Comparison of ENCODE assay signal across 11 mouse cellular contexts in the genomic region with DNA sequence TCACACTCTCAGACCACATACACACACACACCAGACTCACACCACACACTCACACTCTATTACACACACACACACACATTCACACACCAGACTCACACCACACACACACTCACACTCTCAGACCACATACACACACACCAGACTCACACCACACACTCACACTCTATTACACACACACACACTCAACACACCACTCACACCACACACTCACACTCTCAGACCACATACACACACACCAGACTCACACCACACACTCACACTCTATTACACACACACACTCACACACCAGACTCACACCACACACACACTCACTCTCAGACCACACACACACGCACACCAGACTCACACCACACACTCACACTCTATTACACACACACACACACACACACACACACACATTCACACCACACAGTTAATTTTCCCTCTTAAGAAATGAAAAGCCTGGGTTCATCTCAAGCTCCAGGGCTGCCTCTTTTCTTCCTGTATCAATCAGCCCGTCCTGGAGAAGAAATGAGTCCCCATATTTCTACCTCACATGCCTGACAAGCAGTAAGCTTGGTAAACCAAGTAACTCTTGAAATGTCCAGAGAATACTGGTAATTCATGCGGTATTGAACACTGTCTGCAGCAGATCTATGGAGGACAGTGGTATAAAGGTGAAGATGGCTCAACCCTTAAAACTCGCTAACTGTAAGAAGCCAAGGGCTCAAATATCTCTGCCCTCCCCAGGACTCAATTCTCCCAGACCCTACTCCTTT. TPM values are rescaled to one million over a fixed set of nuclear protein-coding genes. Genes with fewer than 3 reads are reported as not detected.
DNase-seq lines count a peak whose midpoint lies in the region; ATAC-seq and TF ChIP-seq lines count a peak whose summit lies in the region.
"Had no signal": no experiment of that assay in that cellular context is flagged by ENCODE, and none has a peak within 500 bp of the region (broad histone marks: within the 10 kb centered on the region; RNA-seq: fewer than 3 reads in every experiment).

No protein-coding gene starts in this region.

- H3K9me3 ChIP-seq in midbrain, embryonic 15.5 days, result no peaks in the 10 kb centered on the region
- no peaks in the 10 kb centered on the region; the same call in 1 of the 2 replicates for H3K9me3 ChIP-seq in midbrain, embryonic 14.5 days (ENCODE audit: control insufficient read depth, low read length)
- H3K9me3 ChIP-seq in stomach, postnatal 0 days (ENCODE audit: control insufficient read depth, low read length), result no peaks in the 10 kb centered on the region
- H3K9me3 ChIP-seq: hindbrain, embryonic 15.5 days had no signal

- no peak for DNase-seq in kidney, adult 2 months
- no peak for DNase-seq in kidney, postnatal 36 days
- no peak for DNase-seq in midbrain, embryonic 14.5 days
- DNase-seq in stomach, postnatal 0 days (ENCODE audit: low spot score), result no peak
- DNase-seq in testis, postnatal 10 days (ENCODE audit: low spot score), result no peak
- DNase-seq: cerebellum, postnatal 36 days; forebrain, postnatal 0 days; right cerebral cortex, adult 18-20 months had no signal

- H3K4me3 ChIP-seq in kidney, adult 2 months (ENCODE audit: insufficient read depth, low read depth, low read length), result no peak overlapping the region
- H3K4me3 ChIP-seq in midbrain, embryonic 15.5 days, result no peak overlapping the region
- H3K4me3 ChIP-seq in midbrain, embryonic 14.5 days (replicated peaks; ENCODE audit: low read depth, low read length), result no peak overlapping the region
- no peak overlapping the region for H3K4me3 ChIP-seq in embryonic fibroblast, embryonic 13.5 days (ENCODE audit: insufficient read depth, low read length)
- H3K4me3 ChIP-seq in stomach, postnatal 0 days (ENCODE audit: low read depth, low read length), result no peak overlapping the region
- H3K4me3 ChIP-seq: hindbrain, embryonic 15.5 days had no signal

- TF ChIP-seq CTCF in kidney, adult 2 months (conservative IDR thresholded peaks at IDR 0.05; ENCODE audit: insufficient read depth, insufficient read length, low read depth, low read length), result no peak
- no peak for TF ChIP-seq CTCF in embryonic fibroblast, embryonic 13.5 days (IDR thresholded peaks at IDR 0.05; ENCODE audit: borderline replicate concordance, insufficient read depth, low read length)
- no peak for TF ChIP-seq CTCF in stomach, postnatal 0 days (IDR thresholded peaks at IDR 0.05; ENCODE audit: low read depth)

- peak overlapping the region; percentile 3; the same call in 1 of the 2 replicates for H3K27ac ChIP-seq in kidney, adult 2 months (ENCODE audit: insufficient read depth, low read depth, low read length)
- H3K27ac ChIP-seq in midbrain, embryonic 15.5 days, result 0 out of 2 replicates have a peak overlapping the region, but pooled peaks have one; percentile 25
- no peak overlapping the region for H3K27ac ChIP-seq in midbrain, embryonic 14.5 days (replicated peaks; ENCODE audit: low read depth, low read length)
- no peak overlapping the region for H3K27ac ChIP-seq in embryonic fibroblast, embryonic 13.5 days (ENCODE audit: insufficient read depth, low read length)
- H3K27ac ChIP-seq in stomach, postnatal 0 days (replicated peaks), result peak overlapping the region; percentile 61; the same call in 1 of the 2 replicates
- H3K27ac ChIP-seq: hindbrain, embryonic 15.5 days had no signal

- no peak for TF ChIP-seq EP300 in stomach, postnatal 0 days (optimal IDR thresholded peaks at IDR 0.05)

- WGBS in kidney, adult 2 months, result 79% methylated on average over 4 of the region's 4 CpGs
- WGBS in midbrain, embryonic 15.5 days, result 81% methylated on average over 4 of the region's 4 CpGs
- WGBS in midbrain, embryonic 14.5 days, result 75% methylated on average over 4 of the region's 4 CpGs
- WGBS in stomach, postnatal 0 days, result 72% methylated on average over 4 of the region's 4 CpGs

- ATAC-seq in midbrain, embryonic 15.5 days (replicated peaks), result no peak
- ATAC-seq in midbrain, embryonic 14.5 days (ENCODE audit: low FRiP score, low TSS enrichment), result no peak
- ATAC-seq in stomach, postnatal 0 days (ENCODE audit: low FRiP score, low TSS enrichment), result no peak
- ATAC-seq: forebrain, postnatal 0 days had no signal

- H3K9ac ChIP-seq in midbrain, embryonic 15.5 days, result no peak overlapping the region
- no peak overlapping the region for H3K9ac ChIP-seq in midbrain, embryonic 14.5 days (replicated peaks; ENCODE audit: low read length)
- H3K9ac ChIP-seq in stomach, postnatal 0 days (ENCODE audit: low read length), result no peak overlapping the region
- H3K9ac ChIP-seq: forebrain, postnatal 0 days; hindbrain, embryonic 15.5 days had no signal

- H3K36me3 ChIP-seq in kidney, adult 2 months (ENCODE audit: control insufficient read depth, insufficient read depth, low read length), result peaks cover 17% of the 10 kb centered on the region
- H3K36me3 ChIP-seq in midbrain, embryonic 15.5 days (replicated peaks), result no peaks in the 10 kb centered on the region
- H3K36me3 ChIP-seq in midbrain, embryonic 14.5 days (ENCODE audit: control insufficient read depth, insufficient read depth, low read length), result peaks cover 7% of the 10 kb centered on the region; the same call in 1 of the 2 replicates
- H3K36me3 ChIP-seq in stomach, postnatal 0 days (ENCODE audit: control insufficient read depth, insufficient read depth, low read length), result peaks cover 15% of the 10 kb centered on the region
- H3K36me3 ChIP-seq: hindbrain, embryonic 15.5 days had no signal

- no peak overlapping the region for H3K4me2 ChIP-seq in midbrain, embryonic 15.5 days
- no peak overlapping the region for H3K4me2 ChIP-seq in midbrain, embryonic 14.5 days (ENCODE audit: low read length)
- no peak overlapping the region for H3K4me2 ChIP-seq in stomach, postnatal 0 days (replicated peaks; ENCODE audit: low read depth)
- H3K4me2 ChIP-seq: hindbrain, embryonic 15.5 days had no signal

- H3K27me3 ChIP-seq in kidney, adult 2 months (replicated peaks; ENCODE audit: control insufficient read depth, insufficient read depth, low read length), result no peaks in the 10 kb centered on the region
- H3K27me3 ChIP-seq in midbrain, embryonic 15.5 days (replicated peaks), result peaks cover 4% of the 10 kb centered on the region; the same call in 1 of the 2 replicates
- H3K27me3 ChIP-seq in midbrain, embryonic 14.5 days (ENCODE audit: control insufficient read depth, insufficient read depth, low read length), result peaks cover 5% of the 10 kb centered on the region
- no peaks in the 10 kb centered on the region for H3K27me3 ChIP-seq in stomach, postnatal 0 days (ENCODE audit: control insufficient read depth, insufficient read depth, low read length)

- no peak for TF ChIP-seq POLR2A in kidney, adult 2 months (IDR thresholded peaks at IDR 0.05; ENCODE audit: low read depth, low read length)
- TF ChIP-seq POLR2A in embryonic fibroblast, embryonic 13.5 days (IDR thresholded peaks at IDR 0.05; ENCODE audit: low read depth, low read length), result peak; percentile 64

- peaks cover 26% of the 10 kb centered on the region for H3K4me1 ChIP-seq in kidney, adult 2 months (ENCODE audit: control insufficient read depth, insufficient read depth, low read length)
- H3K4me1 ChIP-seq in midbrain, embryonic 15.5 days, result peaks cover 13% of the 10 kb centered on the region
- H3K4me1 ChIP-seq in midbrain, embryonic 14.5 days (ENCODE audit: control insufficient read depth, insufficient read depth, low read length), result no peaks in the 10 kb centered on the region
- no peaks in the 10 kb centered on the region for H3K4me1 ChIP-seq in embryonic fibroblast, embryonic 13.5 days (ENCODE audit: control insufficient read depth, insufficient read depth, low read length)
- no peaks in the 10 kb centered on the region for H3K4me1 ChIP-seq in stomach, postnatal 0 days (replicated peaks; ENCODE audit: control insufficient read depth, insufficient read depth)

RNA-seq across cellular contexts. Expression of gene Zfp36l1, which starts 6.5 kb away (rescaled TPM):
- polyA plus RNA-seq in kidney, adult 2 months (2012; rRNA removed), result 109 and 111 TPM in 2 replicates
- polyA plus RNA-seq in midbrain, embryonic 15.5 days (2015; fragmentation: Nextera tagmentation; extraction: Ambion mirVana), result 37.1 and 41.4 TPM in 2 replicates
- polyA plus RNA-seq in midbrain, embryonic 14.5 days (2014; fragmentation: Nextera tagmentation; extraction: Ambion mirVana), result 32.3 and 52.3 TPM in 2 replicates
- 72.6 and 139 TPM in 2 replicates for polyA plus RNA-seq in embryonic fibroblast, embryonic 13.5 days (2011; ENCODE audit: insufficient read length, low read depth, missing spikeins)
- polyA plus RNA-seq in stomach, postnatal 0 days (2015; fragmentation: Nextera tagmentation; extraction: Ambion mirVana), result 90.8 and 98.5 TPM in 2 replicates

Comparison
In these comparisons a context has a peak if more than half of its experiments do, and no peak if none do; other contexts are left out.
1. H3K27ac ChIP-seq: peak in kidney, adult 2 months (single experiment), midbrain, embryonic 15.5 days (single experiment) and stomach, postnatal 0 days (single experiment); none in midbrain, embryonic 14.5 days (single experiment) and embryonic fibroblast, embryonic 13.5 days (single experiment).